Mouse (Mus musculus): ENCODE results near the gene Jade2. TPM values are rescaled to one million over a fixed set of nuclear protein-coding genes. Genes with fewer than 3 reads are reported as not detected.

Jade2 gene
- 4.6 and 5.0 TPM in 2 replicates for polyA plus RNA-seq (2012; rRNA removed; ENCODE audit: low replicate concordance)

DNA sequence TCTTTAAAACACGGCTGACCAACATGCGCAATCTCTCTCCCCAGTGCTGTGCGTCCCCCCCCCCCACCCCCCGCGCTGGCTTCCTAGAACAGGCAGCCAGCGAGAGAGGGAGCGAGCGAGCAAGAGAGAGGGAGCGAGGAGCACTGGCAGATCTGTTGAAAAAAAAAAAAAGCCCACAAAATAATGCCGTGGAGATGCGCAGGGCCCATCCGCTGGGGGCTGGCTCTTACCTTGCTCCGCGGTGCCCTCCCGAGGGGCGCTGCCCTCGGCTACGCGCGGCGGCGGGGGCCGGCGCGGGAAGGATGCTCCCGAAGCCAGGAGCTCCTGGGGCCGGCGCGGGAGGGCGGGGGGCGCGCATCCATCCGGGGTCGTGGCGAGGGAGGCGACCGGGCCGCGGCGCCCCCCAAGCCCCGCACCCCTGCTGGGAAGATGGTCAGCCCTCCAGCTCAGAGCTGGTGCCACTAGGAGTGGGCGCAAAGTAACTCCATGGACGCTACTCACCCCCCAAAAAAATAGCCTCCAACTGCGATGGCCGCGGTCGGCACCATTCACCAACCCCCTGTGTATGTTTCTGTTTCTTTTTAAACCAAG lies at the start of gene Jade2:
TSS of gene Jade2 (minus strand) at position 573 of the 591 bp plus-strand sequence.

Other genes starting within 250 kb of the Jade2 start
- 52.1 and 58.5 TPM in 2 replicates for gene Nhp2, start 237.9 kb downstream of the Jade2 start, polyA plus RNA-seq (2012; rRNA removed; ENCODE audit: low replicate concordance)
- gene Rmnd5b, start 221.8 kb downstream of the Jade2 start, polyA plus RNA-seq (2012; rRNA removed; ENCODE audit: low replicate concordance): 39.5 and 58.5 TPM in 2 replicates
- 5.3 and 6.5 TPM in 2 replicates for gene N4bp3, start 206.8 kb downstream of the Jade2 start, polyA plus RNA-seq (2012; rRNA removed; ENCODE audit: low replicate concordance)
- gene D930048N14Rik, start 206.7 kb downstream of the Jade2 start, polyA plus RNA-seq (2012; rRNA removed; ENCODE audit: low replicate concordance): 3.4 and 5.4 TPM in 2 replicates
- gene 0610009B22Rik, start 168.8 kb downstream of the Jade2 start, polyA plus RNA-seq (2012; rRNA removed; ENCODE audit: low replicate concordance): 1.7 and 3.0 TPM in 2 replicates
- gene Sec24a, start 94.0 kb downstream of the Jade2 start, polyA plus RNA-seq (2012; rRNA removed; ENCODE audit: low replicate concordance): 26.1 and 34.4 TPM in 2 replicates
- gene Sar1b, start 94.0 kb downstream of the Jade2 start, polyA plus RNA-seq (2012; rRNA removed; ENCODE audit: low replicate concordance): 12.2 and 17.2 TPM in 2 replicates
- gene Cdkn2aipnl, start 110.0 kb upstream of the Jade2 start, polyA plus RNA-seq (2012; rRNA removed; ENCODE audit: low replicate concordance): 11.2 and 14.0 TPM in 2 replicates
- 12.2 and 20.3 TPM in 2 replicates for gene Ube2b, start 143.1 kb upstream of the Jade2 start, polyA plus RNA-seq (2012; rRNA removed; ENCODE audit: low replicate concordance)
- 0.14 and 0.69 TPM in 2 replicates for gene Cdkl3, start 146.6 kb upstream of the Jade2 start, polyA plus RNA-seq (2012; rRNA removed; ENCODE audit: low replicate concordance)
- 10.2 and 11.5 TPM in 2 replicates for gene Ppp2ca, start 241.0 kb upstream of the Jade2 start, polyA plus RNA-seq (2012; rRNA removed; ENCODE audit: low replicate concordance)